Mouse (Mus musculus) limb, embryonic 13.5 days (tissue): ENCODE measurements around the gene Snx27. TPM values are rescaled to one million over a fixed set of nuclear protein-coding genes. Genes with fewer than 3 reads are reported as not detected.
A peak's percentile ranks its signal among the peaks of the same experiment; 100 is the strongest.

ENCODE experiments used
- ATAC-seq: fragments of 200-750 bp; cut with Nextera tagmentation; 2 replicates; pipeline ENCODE4 v1.8.0; 2017; ENCODE audit warnings: low read depth, moderate number of reproducible peaks, moderate TSS enrichment; ENCODE audit not compliant: low FRiP score
- H3K27ac ChIP-seq: fragments of 300-500 bp; sonication (generic); 2 replicates; pipeline ENCODE4 v1.5.1; 2015; ENCODE audit warnings: inconsistent platforms, mild to moderate bottlenecking, moderate library complexity
- H3K27me3 ChIP-seq: fragments of 300-500 bp; sonication (generic); 2 replicates; pipeline ENCODE4 v1.6.1; 2015; ENCODE audit warnings: mild to moderate bottlenecking, inconsistent platforms
- H3K36me3 ChIP-seq: fragments of 300-500 bp; sonication (generic); 2 replicates; pipeline ENCODE4 v1.6.1; 2015; ENCODE audit warnings: inconsistent platforms, mild to moderate bottlenecking, moderate library complexity
- H3K4me1 ChIP-seq: fragments of 300-500 bp; sonication (generic); 2 replicates; pipeline ENCODE4 v1.6.1; 2015; ENCODE audit warnings: inconsistent platforms
- H3K4me2 ChIP-seq: fragments of 300-500 bp; sonication (generic); replicated peaks from 2 replicates; pipeline ENCODE4 v1.6.1; 2015; ENCODE audit warnings: inconsistent platforms, mild to moderate bottlenecking, moderate library complexity
- H3K4me3 ChIP-seq: fragments of 300-500 bp; sonication (generic); 2 replicates; pipeline ENCODE4 v1.5.1; 2015; ENCODE audit warnings: moderate library complexity, mild to moderate bottlenecking, inconsistent platforms
- H3K9ac ChIP-seq: fragments of 300-500 bp; sonication (generic); 2 replicates; pipeline ENCODE4 v1.6.1; 2015; ENCODE audit warnings: mild to moderate bottlenecking, inconsistent platforms
- H3K9me3 ChIP-seq: fragments of 300-500 bp; sonication (generic); 2 replicates; pipeline ENCODE4 v1.6.1; 2016; ENCODE audit warnings: inconsistent platforms
- WGBS: fragments of 180-500 bp; shearing (Covaris S2); methylation state at CpG from one replicate; pipeline ENCODE4 v1.1.7; 2015; 5-methylcytosine and 5-hydroxymethylcytosine counted together
- polyA plus RNA-seq: library from polyadenylated mRNA; unstranded; fragments of >200 nt; fragmentation: Nextera tagmentation; extraction: Ambion mirVana; gene quantifications from 2 replicates; pipeline ENCODE4 v1.2.1, GENCODE M21; 2015

The Snx27 gene
- 56.7 and 66.8 TPM in 2 replicates for polyA plus RNA-seq

DNA sequence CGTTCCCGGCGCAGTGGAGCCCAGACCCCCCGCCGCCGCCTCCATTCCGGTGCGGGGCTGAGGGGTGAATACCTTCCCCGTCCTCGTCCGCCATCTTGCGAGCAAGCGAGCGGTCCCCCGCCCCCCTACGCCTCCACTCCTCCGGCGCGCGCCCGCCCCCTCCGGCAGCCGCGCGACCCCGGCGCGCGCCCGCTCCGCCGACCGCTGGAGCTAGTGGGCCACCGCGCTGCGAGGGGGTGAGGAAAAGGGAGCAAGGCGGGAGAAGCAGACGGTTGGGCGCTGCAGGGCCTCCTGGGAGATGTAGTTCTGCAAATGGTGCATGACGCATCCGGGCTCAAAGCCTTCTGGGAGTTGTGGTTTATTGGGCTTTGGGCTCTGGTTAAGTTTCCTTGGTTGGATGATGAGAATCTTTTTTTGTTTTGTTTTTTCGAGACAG lies at the start of gene Snx27:
TSS of gene Snx27 (minus strand) at position 261 of the 436 bp plus-strand sequence.
- Histone ChIP-seq H3K36me3 (no peaks in the 10 kb centered on the region), H3K4me2 (peak within 1 kb of the TSS; percentile 83), H3K27me3 (no peaks in the 10 kb centered on the region), H3K27ac (peak within 1 kb of the TSS; percentile 85), H3K9me3 (no peaks in the 10 kb centered on the region), H3K9ac (peak within 1 kb of the TSS; percentile 91), H3K4me1 (peaks cover 25% of the 10 kb centered on the region), H3K4me3 (peak within 1 kb of the TSS; percentile 86)
- WGBS = 2% methylated on average over 36 of the region's 42 CpGs
- ATAC-seq = peak; percentile 99

DNA sequence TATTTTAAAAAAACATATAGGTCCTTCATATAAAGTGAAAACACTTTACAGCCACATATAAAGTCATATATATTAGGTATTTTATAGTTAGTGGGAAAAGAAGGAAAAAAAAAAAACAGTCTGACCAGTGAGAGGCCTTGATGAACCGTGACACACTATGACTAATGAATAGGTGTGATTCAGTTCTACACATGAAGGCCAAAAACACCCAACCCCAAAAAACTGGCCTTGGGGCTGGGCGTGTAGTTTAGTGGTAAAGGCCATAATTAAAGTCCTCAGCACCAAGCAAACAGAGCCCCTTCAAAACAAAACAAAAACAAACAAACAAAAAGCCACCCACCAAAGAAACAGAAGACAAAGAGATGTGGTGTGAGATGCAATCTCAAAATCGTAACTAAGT lies 47.4 kb upstream of the Snx27 start:
- H3K4me1 ChIP-seq = no peaks in the 10 kb centered on the region
- H3K9ac ChIP-seq = no peak overlapping the region
- no peak overlapping the region for H3K27ac ChIP-seq
- no peak overlapping the region for H3K4me3 ChIP-seq
- no peaks in the 10 kb centered on the region for H3K9me3 ChIP-seq
- H3K27me3 ChIP-seq = no peaks in the 10 kb centered on the region
- ATAC-seq = no peak
- no peaks in the 10 kb centered on the region for H3K36me3 ChIP-seq
- 80% methylated on average over 3 of the region's 3 CpGs for WGBS
- no peak overlapping the region for H3K4me2 ChIP-seq

DNA sequence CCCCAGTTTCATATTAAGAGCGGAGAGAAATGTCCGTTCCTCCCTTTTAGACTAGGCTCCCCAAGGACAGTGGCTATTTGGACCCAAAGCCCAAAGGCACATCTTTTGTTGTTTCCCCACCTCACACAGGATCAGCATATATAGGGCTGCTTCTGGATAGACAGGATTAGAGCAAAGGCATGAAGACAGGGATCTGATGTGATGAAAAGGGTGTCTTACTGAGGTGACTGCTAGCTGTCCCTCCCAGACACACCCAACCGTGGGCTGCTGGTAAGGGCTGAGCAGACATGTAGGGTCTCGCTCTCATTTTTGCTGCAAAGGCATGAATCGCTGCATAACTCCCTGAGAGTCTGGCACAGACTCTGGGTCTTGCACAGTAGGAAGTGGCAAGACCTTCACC lies 46.2 kb upstream of the Snx27 start:
- ATAC-seq = no peak
- no peaks in the 10 kb centered on the region for H3K4me1 ChIP-seq
- H3K9me3 ChIP-seq = no peaks in the 10 kb centered on the region
- no peak overlapping the region for H3K27ac ChIP-seq
- no peaks in the 10 kb centered on the region for H3K27me3 ChIP-seq
- WGBS = 84% methylated on average over 5 of the region's 5 CpGs
- no peak overlapping the region for H3K4me2 ChIP-seq
- H3K4me3 ChIP-seq = no peak overlapping the region
- no peaks in the 10 kb centered on the region for H3K36me3 ChIP-seq
- no peak overlapping the region for H3K9ac ChIP-seq

DNA sequence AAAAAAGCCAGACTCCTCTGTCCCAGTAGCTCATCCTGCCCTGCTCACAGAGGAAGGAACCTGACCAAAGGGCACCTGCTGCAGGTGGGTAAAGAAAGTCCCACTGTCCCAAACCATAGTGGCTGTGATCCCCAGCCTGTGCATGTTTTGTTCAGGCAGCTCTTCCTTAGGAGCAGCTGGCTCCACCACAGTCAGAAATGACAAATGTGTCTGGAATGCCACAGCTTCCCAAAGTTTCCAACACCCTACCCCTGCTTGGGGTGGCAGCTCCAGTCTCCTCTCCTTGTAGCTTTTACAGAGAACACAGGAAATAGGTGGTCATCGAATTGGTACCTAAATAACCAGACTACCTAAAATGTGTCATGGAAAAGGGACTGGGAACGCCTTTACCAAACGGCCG lies 41.8 kb upstream of the Snx27 start:
- Histone ChIP-seq H3K36me3 (no peaks in the 10 kb centered on the region), H3K27me3 (no peaks in the 10 kb centered on the region)
- 84% methylated on average over 4 of the region's 4 CpGs for WGBS

DNA sequence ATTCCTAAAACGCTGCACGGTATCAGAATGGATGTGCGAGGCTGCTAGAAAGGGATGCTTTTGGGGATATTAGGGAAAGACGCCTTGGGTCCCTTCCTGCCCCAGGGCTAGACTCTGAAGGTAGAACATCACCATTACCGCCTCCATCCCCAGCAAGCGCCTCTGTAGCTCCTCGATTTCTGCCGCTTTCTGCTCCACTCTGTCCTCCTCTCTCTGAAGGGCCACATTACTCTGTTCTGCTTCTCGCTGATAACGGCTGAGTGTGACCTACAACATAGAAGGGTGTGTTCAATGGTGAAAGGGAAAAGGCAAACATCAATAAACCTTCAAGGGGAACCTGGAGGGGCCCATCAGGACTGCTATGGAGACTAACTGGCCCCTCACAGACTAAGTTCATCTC lies 40.0 kb upstream of the Snx27 start:
- 90% methylated on average over 10 of the region's 10 CpGs for WGBS
- Histone ChIP-seq H3K4me1 (peaks cover 7% of the 10 kb centered on the region), H3K9me3 (no peaks in the 10 kb centered on the region), H3K27me3 (no peaks in the 10 kb centered on the region), H3K4me3 (no peak overlapping the region), H3K9ac (no peak overlapping the region), H3K4me2 (no peak overlapping the region), H3K27ac (no peak overlapping the region), H3K36me3 (no peaks in the 10 kb centered on the region)
- no peak for ATAC-seq

More for the DNA sequence above, 41.8 kb upstream of the Snx27 start:
- H3K9me3 ChIP-seq = no peaks in the 10 kb centered on the region
- H3K4me2 ChIP-seq = no peak overlapping the region
- H3K27ac ChIP-seq = no peak overlapping the region
- no peak overlapping the region for H3K9ac ChIP-seq
- H3K4me3 ChIP-seq = no peak overlapping the region
- no peak for ATAC-seq
- peaks cover 7% of the 10 kb centered on the region for H3K4me1 ChIP-seq

DNA sequence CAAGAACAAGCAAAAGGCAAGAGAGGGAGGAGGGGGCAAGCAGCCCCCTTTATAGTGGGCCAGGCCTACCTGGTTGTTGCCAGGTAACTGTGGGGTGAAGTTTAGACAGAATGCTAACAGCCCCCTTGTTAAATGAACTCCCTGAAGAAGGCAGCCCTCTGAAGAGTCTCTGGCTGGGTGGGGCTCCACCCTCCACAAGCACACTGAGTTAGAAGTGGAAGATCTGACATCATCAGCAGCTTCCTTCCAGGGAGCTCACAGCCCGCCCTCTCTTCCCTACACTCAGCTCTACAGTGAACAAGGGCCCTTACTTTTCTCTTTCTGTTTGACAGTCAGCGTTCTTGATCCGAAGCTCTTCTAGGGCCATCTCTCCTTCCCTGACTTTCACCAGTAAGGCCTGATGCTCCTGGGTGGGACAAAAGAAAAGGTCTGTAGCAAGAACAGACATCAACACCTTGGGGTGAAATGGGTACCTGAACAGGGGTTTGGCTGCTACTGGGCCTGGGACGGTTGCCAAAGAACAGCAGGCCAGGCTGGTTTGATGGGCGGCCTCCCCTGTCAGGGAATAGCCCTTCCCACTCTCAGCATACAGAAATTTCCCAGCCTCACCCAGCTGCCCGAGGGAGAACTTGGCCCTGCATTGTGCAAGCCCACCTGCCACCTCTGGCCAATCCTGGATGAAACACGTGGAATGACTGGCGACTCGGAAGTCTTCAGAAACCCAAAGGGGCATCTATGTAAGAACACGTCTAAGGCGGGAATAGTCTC lies 39.4 kb upstream of the Snx27 start:
- ATAC-seq = peak; percentile 54
- Histone ChIP-seq H3K27ac (peak overlapping the region; percentile 39; the same call in 1 of the 2 replicates), H3K36me3 (no peaks in the 10 kb centered on the region), H3K9me3 (no peaks in the 10 kb centered on the region), H3K27me3 (no peaks in the 10 kb centered on the region), H3K4me3 (no peak overlapping the region), H3K9ac (no peak overlapping the region), H3K4me1 (peaks cover 7% of the 10 kb centered on the region), H3K4me2 (no peak overlapping the region)
- 83% methylated on average over 11 of the region's 11 CpGs for WGBS

DNA sequence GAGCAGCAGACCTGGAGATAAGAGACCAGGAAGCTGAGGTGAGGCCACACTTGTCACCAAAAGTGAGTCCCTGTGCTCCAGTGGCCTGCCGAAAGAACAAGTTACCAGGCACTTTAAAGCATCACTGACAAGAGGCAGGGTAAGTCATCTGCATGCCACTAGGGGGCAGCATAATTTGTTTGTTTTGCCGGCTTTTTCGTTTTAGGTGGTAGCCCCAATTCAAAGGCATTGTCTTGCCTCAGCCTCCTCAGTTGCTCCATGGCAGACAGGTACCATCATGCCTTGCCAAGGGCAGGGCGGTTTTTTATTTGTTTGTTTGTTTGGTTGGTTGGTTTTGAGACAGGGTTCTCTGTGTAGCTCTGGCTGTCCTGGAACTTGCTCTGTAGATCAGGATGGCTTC lies 34.2 kb upstream of the Snx27 start:
- 80% methylated on average over 4 of the region's 4 CpGs for WGBS
- no peak overlapping the region for H3K9ac ChIP-seq
- no peak overlapping the region for H3K4me2 ChIP-seq
- H3K27ac ChIP-seq = no peak overlapping the region
- peaks cover 9% of the 10 kb centered on the region for H3K4me1 ChIP-seq
- ATAC-seq = no peak
- no peaks in the 10 kb centered on the region for H3K9me3 ChIP-seq
- no peaks in the 10 kb centered on the region for H3K36me3 ChIP-seq
- no peaks in the 10 kb centered on the region for H3K27me3 ChIP-seq
- H3K4me3 ChIP-seq = no peak overlapping the region

DNA sequence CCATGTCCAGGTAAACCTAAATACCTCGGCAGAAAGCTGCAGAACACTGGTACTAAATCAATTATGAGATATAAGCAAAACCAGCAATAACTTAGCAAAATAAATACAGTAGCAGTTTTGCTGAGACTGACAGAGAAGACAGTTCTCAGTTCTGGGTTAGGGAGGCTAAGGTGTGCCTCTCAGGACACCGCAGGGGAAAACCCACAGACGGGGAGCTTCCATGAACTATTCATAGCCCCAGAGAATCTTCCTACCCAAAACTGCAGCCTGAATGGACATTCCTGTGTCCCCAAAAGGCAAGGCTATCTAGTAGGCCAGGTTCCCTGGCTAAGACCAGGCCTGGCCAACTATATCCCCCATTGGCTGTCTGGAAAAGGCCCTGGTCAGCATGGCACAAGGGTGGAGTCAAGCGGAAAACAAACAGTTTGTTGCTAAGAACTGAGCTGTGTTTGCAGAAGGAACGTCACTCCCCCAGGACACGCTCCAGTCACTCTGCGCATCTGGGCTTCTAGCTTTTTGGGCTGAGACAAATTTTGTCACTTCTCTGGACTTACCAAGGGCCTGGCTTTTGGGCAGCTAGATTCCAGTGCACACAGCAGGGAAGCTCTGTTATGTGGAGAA lies 30.9 kb upstream of the Snx27 start:
- no peak overlapping the region for H3K4me2 ChIP-seq
- peaks cover 20% of the 10 kb centered on the region for H3K4me1 ChIP-seq
- H3K36me3 ChIP-seq = no peaks in the 10 kb centered on the region
- no peaks in the 10 kb centered on the region for H3K27me3 ChIP-seq
- H3K9me3 ChIP-seq = no peaks in the 10 kb centered on the region
- H3K9ac ChIP-seq = no peak overlapping the region
- 76% methylated on average over 7 of the region's 7 CpGs for WGBS
- ATAC-seq = no peak
- H3K27ac ChIP-seq = no peak overlapping the region
- no peak overlapping the region for H3K4me3 ChIP-seq

DNA sequence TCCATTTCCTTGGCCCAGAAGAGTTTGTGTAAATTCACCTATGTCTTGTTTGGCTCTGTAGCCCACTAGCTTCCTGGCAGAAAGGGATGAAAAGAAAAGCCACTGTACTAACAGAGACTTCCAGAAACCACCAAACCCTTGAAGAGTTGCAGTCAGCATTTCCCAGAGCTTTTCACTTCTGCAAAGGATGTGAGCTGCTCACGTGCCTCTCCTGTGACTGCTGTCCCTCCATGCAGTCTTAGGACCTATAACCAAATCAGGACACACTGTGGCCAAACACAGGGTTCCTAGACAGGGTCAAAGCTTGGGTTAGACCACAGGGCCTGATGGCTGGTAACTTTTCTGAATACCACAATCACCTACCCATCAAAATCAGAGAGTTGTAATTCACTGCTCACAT lies 29.8 kb upstream of the Snx27 start:
- peaks cover 20% of the 10 kb centered on the region for H3K4me1 ChIP-seq
- no peaks in the 10 kb centered on the region for H3K27me3 ChIP-seq
- 69% methylated on average over 1 of the region's 1 CpGs for WGBS
- H3K9ac ChIP-seq = no peak overlapping the region
- no peak for ATAC-seq
- no peak overlapping the region for H3K4me2 ChIP-seq
- H3K36me3 ChIP-seq = no peaks in the 10 kb centered on the region
- no peaks in the 10 kb centered on the region for H3K9me3 ChIP-seq
- peak overlapping the region; percentile 65; the same call in 1 of the 2 replicates for H3K27ac ChIP-seq
- H3K4me3 ChIP-seq = no peak overlapping the region

DNA sequence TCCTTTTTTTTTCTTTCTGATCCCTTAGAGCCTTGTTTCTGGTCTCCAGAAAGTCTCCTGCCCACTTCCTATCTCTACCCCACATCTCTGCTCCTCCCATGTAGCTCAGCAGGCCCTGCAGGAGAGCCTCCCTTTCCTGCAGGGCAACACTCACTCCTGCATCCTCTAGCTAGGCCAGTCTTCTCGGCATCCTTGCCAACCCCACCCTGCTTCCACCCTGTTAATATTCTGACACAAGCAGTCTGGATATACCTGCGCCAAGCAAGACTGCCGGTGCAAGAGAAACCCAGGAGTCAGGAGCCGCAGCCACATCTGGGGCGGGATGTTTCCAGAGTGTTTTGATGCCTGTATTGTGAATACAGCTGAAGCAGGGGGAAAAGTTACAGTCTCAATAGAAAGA lies 29.3 kb upstream of the Snx27 start:
- H3K4me2 ChIP-seq = peak overlapping the region; percentile 28; the same call in 1 of the 2 replicates
- peak overlapping the region; percentile 65 for H3K27ac ChIP-seq
- ATAC-seq = peak; percentile 28; the same call in 1 of the 2 replicates
- no peaks in the 10 kb centered on the region for H3K27me3 ChIP-seq
- no peaks in the 10 kb centered on the region for H3K36me3 ChIP-seq
- WGBS = 61% methylated on average over 5 of the region's 5 CpGs
- no peak overlapping the region for H3K4me3 ChIP-seq
- H3K9ac ChIP-seq = no peak overlapping the region; the same call in 1 of the 2 replicates
- H3K9me3 ChIP-seq = no peaks in the 10 kb centered on the region
- H3K4me1 ChIP-seq = peaks cover 20% of the 10 kb centered on the region

DNA sequence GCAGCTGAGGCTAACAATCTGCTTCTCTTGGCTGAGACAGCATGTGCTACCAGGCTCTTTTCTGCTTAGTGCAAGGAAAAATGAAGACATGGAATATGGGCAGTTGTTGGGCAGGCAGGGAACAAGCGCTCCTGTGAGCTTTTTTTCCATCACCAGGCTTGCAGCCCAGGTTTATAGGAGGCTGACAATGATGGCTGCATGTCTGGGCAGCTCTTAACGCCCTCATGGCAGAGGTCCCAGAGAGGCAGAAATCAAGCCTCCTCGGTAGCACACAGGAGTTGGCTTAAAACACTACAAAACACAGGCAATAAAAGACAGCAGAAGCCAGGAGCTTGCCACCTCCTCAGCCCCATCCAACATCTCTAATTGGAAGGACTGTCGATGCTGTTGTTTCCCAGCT lies 28.8 kb upstream of the Snx27 start:
- whole genome bisulfite sequencing = 24% methylated on average over 4 of the region's 4 CpGs
- H3K4me1 ChIP-seq = peaks cover 20% of the 10 kb centered on the region
- H3K4me3 ChIP-seq = no peak overlapping the region
- H3K36me3 ChIP-seq = no peaks in the 10 kb centered on the region
- H3K4me2 ChIP-seq = peak overlapping the region; percentile 28; the same call in 1 of the 2 replicates
- H3K27ac ChIP-seq = peak overlapping the region; percentile 65
- no peaks in the 10 kb centered on the region for H3K27me3 ChIP-seq
- H3K9me3 ChIP-seq = no peaks in the 10 kb centered on the region
- ATAC-seq = peak; percentile 54
- H3K9ac ChIP-seq = no peak overlapping the region

DNA sequence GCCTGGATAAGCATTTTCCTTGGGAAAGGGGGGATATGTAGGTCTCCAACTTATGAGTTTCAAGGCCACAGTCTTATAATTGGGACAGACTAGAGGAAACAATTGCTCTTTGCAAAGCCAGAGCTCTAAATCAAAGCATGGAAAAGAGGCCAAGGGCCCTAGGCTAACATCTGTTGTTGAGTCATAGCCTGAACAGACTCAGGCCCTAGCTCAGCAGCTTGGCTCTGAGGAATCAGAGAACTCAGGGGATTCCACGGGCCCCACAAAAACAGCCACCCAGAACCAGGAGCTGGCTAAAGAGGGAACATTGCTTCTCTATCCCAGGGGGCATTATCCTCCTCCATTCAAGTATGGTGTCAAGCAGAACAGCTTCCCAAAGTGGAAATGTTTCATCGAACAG lies 28.1 kb upstream of the Snx27 start:
- Histone ChIP-seq H3K27me3 (no peaks in the 10 kb centered on the region), H3K27ac (peak overlapping the region; percentile 65; the same call in 1 of the 2 replicates)
- no peak for ATAC-seq

More for the DNA sequence above, 28.1 kb upstream of the Snx27 start:
- Histone ChIP-seq H3K9me3 (no peaks in the 10 kb centered on the region), H3K9ac (no peak overlapping the region), H3K36me3 (no peaks in the 10 kb centered on the region), H3K4me2 (no peak overlapping the region), H3K4me1 (peaks cover 20% of the 10 kb centered on the region), H3K4me3 (no peak overlapping the region)
- 79% methylated on average over 2 of the region's 2 CpGs for WGBS
